Mouse (Mus musculus) embryonic facial prominence, embryonic 10.5 days (tissue): ENCODE measurements around the gene Slc39a7. TPM values are rescaled to one million over a fixed set of nuclear protein-coding genes. Genes with fewer than 3 reads are reported as not detected.
"Not testable (repeated sequence)": the region's sequence is repeated elsewhere in the genome, so short reads cannot be mapped to it uniquely, and the experiment has no call there.

Experiments
- DNase-seq: peaks from one replicate; pipeline ENCODE4 v3.0.0-alpha.2; 2017; ENCODE audit warnings: low spot score
- H3K27ac ChIP-seq: fragments of 300-500 bp; sonication (generic); replicated peaks from 2 replicates; pipeline ENCODE4 v1.5.1; 2016; ENCODE audit warnings: mild to moderate bottlenecking
- H3K27me3 ChIP-seq: fragments of 300-500 bp; sonication (generic); replicated peaks from 2 replicates; pipeline ENCODE4 v1.6.1; 2016; ENCODE audit warnings: low read depth, mild to moderate bottlenecking; ENCODE audit not compliant: poor library complexity, severe bottlenecking
- H3K36me3 ChIP-seq: fragments of 300-500 bp; sonication (generic); replicated peaks from 2 replicates; pipeline ENCODE4 v1.6.1; 2016; ENCODE audit warnings: mild to moderate bottlenecking, moderate library complexity
- H3K4me1 ChIP-seq: fragments of 300-500 bp; sonication (generic); 2 replicates; pipeline ENCODE4 v1.6.1; 2016
- H3K4me3 ChIP-seq: fragments of 300-500 bp; sonication (generic); 2 replicates; pipeline ENCODE4 v1.5.1; 2016; ENCODE audit warnings: mild to moderate bottlenecking, moderate library complexity
- H3K9me3 ChIP-seq: fragments of 300-500 bp; sonication (generic); 2 replicates; pipeline ENCODE4 v1.6.1; 2016; ENCODE audit warnings: mild to moderate bottlenecking
- WGBS: fragments of 180-500 bp; shearing (Covaris S2); methylation state at CpG from one replicate; pipeline ENCODE4 v1.1.7; 2016; 5-methylcytosine and 5-hydroxymethylcytosine counted together
- microRNA counts: library from miRNA; unstranded; fragments of <30 nt; microRNA quantifications from one replicate; lab custom pipeline; 2017
- microRNA-seq: library from miRNA; unstranded; fragments of <30 nt; microRNA quantifications from one replicate; pipeline ENCODE4, GENCODE M21; 2017
- polyA plus RNA-seq: library from polyadenylated mRNA; unstranded; fragments of >200 nt; fragmentation: Nextera tagmentation; extraction: Ambion mirVana; gene quantifications from 2 replicates; pipeline ENCODE4 v1.2.1, GENCODE M21; 2016

Slc39a7 gene
- polyA plus RNA-seq, 1 experiment from 2014 or later = 167 TPM

GRCm38 (mm10) chr17:33982136-33982535 lies 49.3 kb downstream of the Slc39a7 start:
- Histone ChIP-seq H3K4me1 (peaks cover 38% of the 10 kb centered on the region), H3K27me3 (peaks cover 38% of the 10 kb centered on the region), H3K4me3 (peak overlapping the region; percentile 67)
- WGBS = 13% methylated on average over 8 of the region's 8 CpGs
- DNase-seq = peak; percentile 70
- H3K36me3 ChIP-seq, H3K9me3 ChIP-seq, H3K27ac ChIP-seq: not testable (repeated sequence)

- Histone ChIP-seq H3K27ac (peak overlapping the region; percentile 90), H3K27me3 (peaks cover 46% of the 10 kb centered on the region), H3K4me3 (peak overlapping the region; percentile 67), H3K4me1 (peaks cover 38% of the 10 kb centered on the region)
- peak; percentile 93 for DNase-seq
- 1% methylated on average over 27 of the region's 27 CpGs for WGBS
- not testable (repeated sequence) for H3K9me3 ChIP-seq, H3K36me3 ChIP-seq
These were observed 50.1 kb downstream of the Slc39a7 start for GRCm38 (mm10) chr17:33981192-33981909.

GRCm38 (mm10) chr17:33980181-33981035 lies 51.1 kb downstream of the Slc39a7 start:
- DNase-seq = no peak
- 79% methylated on average over 19 of the region's 19 CpGs for WGBS
- peaks cover 38% of the 10 kb centered on the region for H3K4me1 ChIP-seq
- H3K4me3 ChIP-seq = peak overlapping the region; percentile 67; the same call in 1 of the 2 replicates
- peak overlapping the region; percentile 90 for H3K27ac ChIP-seq
- H3K27me3 ChIP-seq = peaks cover 56% of the 10 kb centered on the region
- H3K9me3 ChIP-seq = no peaks in the 10 kb centered on the region
- no peaks in the 10 kb centered on the region for H3K36me3 ChIP-seq

GRCm38 (mm10) chr17:33979512-33980050 lies 51.9 kb downstream of the Slc39a7 start:
- Histone ChIP-seq H3K9me3 (no peaks in the 10 kb centered on the region), H3K36me3 (no peaks in the 10 kb centered on the region), H3K27me3 (peaks cover 58% of the 10 kb centered on the region), H3K4me1 (peaks cover 38% of the 10 kb centered on the region), H3K4me3 (no peak overlapping the region), H3K27ac (no peak overlapping the region)
- WGBS = 72% methylated on average over 6 of the region's 6 CpGs
- DNase-seq = no peak

GRCm38 (mm10) chr17:33978631-33979031 lies 52.9 kb downstream of the Slc39a7 start:
- under 1% methylated on average over 17 of the region's 17 CpGs for WGBS
- Histone ChIP-seq H3K4me3 (peak overlapping the region; percentile 60), H3K9me3 (no peaks in the 10 kb centered on the region), H3K4me1 (peaks cover 38% of the 10 kb centered on the region), H3K27me3 (peaks cover 58% of the 10 kb centered on the region), H3K36me3 (no peaks in the 10 kb centered on the region), H3K27ac (peak overlapping the region; percentile 51)
- peak; percentile 64 for DNase-seq

MicroRNAs within 50 kb of the gene (microRNA counts, 519-probe panel; counts per million panel counts)
- microRNA mmu-miR-219 (lab: Ali Mortazavi, UCI) = 188 counts per million, percentile 57 among the panel's probes with 10 or more counts

Small RNA genes lying within 50 kb of the gene (microRNA-seq; reads per million reads assigned to microRNA genes)
- gene Mir219a-1 (2.7 reads per million), gene Mir219c (not detected)

Other genes starting within 250 kb of the Slc39a7 start
- 33.4 and 39.0 TPM in 2 replicates for gene Angptl4, start 249.9 kb downstream of the Slc39a7 start, polyA plus RNA-seq
- gene Kank3, start 221.2 kb downstream of the Slc39a7 start, polyA plus RNA-seq = 25.4 and 29.5 TPM in 2 replicates
- 866 and 898 TPM in 2 replicates for gene Rps28, start 207.1 kb downstream of the Slc39a7 start, polyA plus RNA-seq
- 469 and 477 TPM in 2 replicates for gene Ndufa7, start 207.1 kb downstream of the Slc39a7 start, polyA plus RNA-seq
- 97.8 and 98.9 TPM in 2 replicates for gene Cd320, start 188.6 kb downstream of the Slc39a7 start, polyA plus RNA-seq
- not detected in 2 replicates for gene Gm7029, start 157.8 kb downstream of the Slc39a7 start, polyA plus RNA-seq
- gene Kifc1, start 141.0 kb downstream of the Slc39a7 start, polyA plus RNA-seq = 7.0 and 8.5 TPM in 2 replicates
- gene Platr17, start 126.5 kb downstream of the Slc39a7 start, polyA plus RNA-seq = 0.27 and 0.45 TPM in 2 replicates
- gene Daxx, start 122.3 kb downstream of the Slc39a7 start, polyA plus RNA-seq = 80.0 and 84.9 TPM in 2 replicates
- 9.9 and 11.8 TPM in 2 replicates for gene Tapbp, start 115.8 kb downstream of the Slc39a7 start, polyA plus RNA-seq
- 19.6 and 21.1 TPM in 2 replicates for gene Zbtb22, start 115.8 kb downstream of the Slc39a7 start, polyA plus RNA-seq
- gene Rgl2, start 102.1 kb downstream of the Slc39a7 start, polyA plus RNA-seq = 40.2 and 41.0 TPM in 2 replicates
- 233 and 235 TPM in 2 replicates for gene Pfdn6, start 91.3 kb downstream of the Slc39a7 start, polyA plus RNA-seq
- gene Wdr46, start 91.0 kb downstream of the Slc39a7 start, polyA plus RNA-seq = 62.1 and 66.0 TPM in 2 replicates
- 3.6 and 4.5 TPM in 2 replicates for gene B3galt4, start 80.2 kb downstream of the Slc39a7 start, polyA plus RNA-seq
- 48.2 and 51.5 TPM in 2 replicates for gene Vps52, start 75.9 kb downstream of the Slc39a7 start, polyA plus RNA-seq
- gene Rps18, start 75.7 kb downstream of the Slc39a7 start, polyA plus RNA-seq = 1,569 and 1,593 TPM in 2 replicates
- gene H2-K1, start 31.3 kb downstream of the Slc39a7 start, polyA plus RNA-seq = 8.4 and 13.4 TPM in 2 replicates
- gene Ring1, start 7.0 kb downstream of the Slc39a7 start, polyA plus RNA-seq = 11.0 and 11.6 TPM in 2 replicates
- 41.4 and 44.8 TPM in 2 replicates for gene H2-Ke6, start 3.6 kb downstream of the Slc39a7 start, polyA plus RNA-seq
- gene Rxrb, start 130 bp upstream of the Slc39a7 start, polyA plus RNA-seq = 44.7 and 47.9 TPM in 2 replicates
- 1.0 and 1.2 TPM in 2 replicates for gene Col11a2, start 7.8 kb upstream of the Slc39a7 start, polyA plus RNA-seq
- gene H2-Oa, start 60.7 kb upstream of the Slc39a7 start, polyA plus RNA-seq = 0.31 and 0.69 TPM in 2 replicates
- gene H2-DMa, start 87.9 kb upstream of the Slc39a7 start, polyA plus RNA-seq = 4.2 and 4.8 TPM in 2 replicates
- 141 and 144 TPM in 2 replicates for gene Brd2, start 91.0 kb upstream of the Slc39a7 start, polyA plus RNA-seq
- 0.17 and 0.28 TPM in 2 replicates for gene H2-DMb2, start 111.6 kb upstream of the Slc39a7 start, polyA plus RNA-seq
- 0.52 and 0.55 TPM in 2 replicates for gene H2-DMb1, start 121.4 kb upstream of the Slc39a7 start, polyA plus RNA-seq
- gene Tap1, start 155.9 kb upstream of the Slc39a7 start, polyA plus RNA-seq = 2.8 and 2.9 TPM in 2 replicates
- 0.57 and 0.93 TPM in 2 replicates for gene Psmb9, start 156.1 kb upstream of the Slc39a7 start, polyA plus RNA-seq
- gene Psmb8, start 166.0 kb upstream of the Slc39a7 start, polyA plus RNA-seq = 1.3 and 1.7 TPM in 2 replicates
- 0.56 and 1.1 TPM in 2 replicates for gene Tap2, start 171.8 kb upstream of the Slc39a7 start, polyA plus RNA-seq
- gene H2-Ob, start 207.2 kb upstream of the Slc39a7 start, polyA plus RNA-seq = not detected in 2 replicates
- 5.5 and 7.2 TPM in 2 replicates for gene H2-Ab1, start 226.0 kb upstream of the Slc39a7 start, polyA plus RNA-seq